ENCODE assay signal across 15 mouse cellular contexts in genomic region chr5:108708981-108709731, GRCm38 (mm10). TPM values are rescaled to one million over a fixed set of nuclear protein-coding genes. Genes with fewer than 3 reads are reported as not detected.
DNase-seq lines count a peak whose midpoint lies in the region; ATAC-seq and TF ChIP-seq lines count a peak whose summit lies in the region.
"Had no signal": no experiment of that assay in that cellular context is flagged by ENCODE, and none has a peak within 500 bp of the region (broad histone marks: within the 10 kb centered on the region; RNA-seq: fewer than 3 reads in every experiment).

No protein-coding gene starts in this region.

- ATAC-seq in midbrain, embryonic 11.5 days (ENCODE audit: low FRiP score), result 0 out of 2 replicates have a peak, but pooled peaks have one; percentile 8
- ATAC-seq in midbrain, embryonic 16.5 days, result no peak
- ATAC-seq in stomach, postnatal 0 days (ENCODE audit: low FRiP score, low TSS enrichment), result peak; percentile 14; the same call in 1 of the 2 replicates

- no peaks in the 10 kb centered on the region for H3K27me3 ChIP-seq in heart, embryonic 10.5 days (ENCODE audit: insufficient read depth, poor library complexity, severe bottlenecking)
- H3K27me3 ChIP-seq in midbrain, embryonic 11.5 days (ENCODE audit: control insufficient read depth, insufficient read depth, low read length), result no peaks in the 10 kb centered on the region
- H3K27me3 ChIP-seq in midbrain, embryonic 16.5 days (ENCODE audit: control insufficient read depth, insufficient read depth, low read depth, low read length), result no peaks in the 10 kb centered on the region
- H3K27me3 ChIP-seq in liver, adult 2 months (ENCODE audit: control insufficient read depth, insufficient read depth, low read length), result no peaks in the 10 kb centered on the region
- H3K27me3 ChIP-seq in stomach, postnatal 0 days (ENCODE audit: control insufficient read depth, insufficient read depth, low read length), result no peaks in the 10 kb centered on the region
- H3K27me3 ChIP-seq: hindbrain, embryonic 15.5 days; limb, embryonic 12.5 days had no signal

- no peaks in the 10 kb centered on the region for H3K9me3 ChIP-seq in heart, embryonic 10.5 days
- no peaks in the 10 kb centered on the region for H3K9me3 ChIP-seq in midbrain, embryonic 11.5 days (ENCODE audit: control insufficient read depth, low read length)
- no peaks in the 10 kb centered on the region for H3K9me3 ChIP-seq in midbrain, embryonic 16.5 days (replicated peaks; ENCODE audit: control insufficient read depth, low read length, poor library complexity, severe bottlenecking)
- H3K9me3 ChIP-seq in stomach, postnatal 0 days (ENCODE audit: control insufficient read depth, low read length), result no peaks in the 10 kb centered on the region
- H3K9me3 ChIP-seq: G1E; hindbrain, embryonic 15.5 days; limb, embryonic 12.5 days; megakaryocyte, embryonic 14.5 days had no signal

- peaks cover 42% of the 10 kb centered on the region for H3K36me3 ChIP-seq in heart, embryonic 10.5 days
- peaks cover 5% of the 10 kb centered on the region for H3K36me3 ChIP-seq in midbrain, embryonic 11.5 days (ENCODE audit: control insufficient read depth, insufficient read depth, low read length)
- H3K36me3 ChIP-seq in midbrain, embryonic 16.5 days (ENCODE audit: control insufficient read depth, insufficient read depth, low read length), result no peaks in the 10 kb centered on the region
- H3K36me3 ChIP-seq in liver, adult 2 months (ENCODE audit: control insufficient read depth, insufficient read depth, low read length), result peaks cover 4% of the 10 kb centered on the region; the same call in 1 of the 2 replicates
- peaks cover 8% of the 10 kb centered on the region; the same call in 1 of the 2 replicates for H3K36me3 ChIP-seq in stomach, postnatal 0 days (ENCODE audit: control insufficient read depth, insufficient read depth, low read length)
- H3K36me3 ChIP-seq: hindbrain, embryonic 15.5 days had no signal

- peak overlapping the region; percentile 32; the same call in 1 of the 2 replicates for H3K27ac ChIP-seq in heart, embryonic 10.5 days
- no peak overlapping the region for H3K27ac ChIP-seq in midbrain, embryonic 11.5 days (ENCODE audit: low read depth, low read length)
- H3K27ac ChIP-seq in midbrain, embryonic 16.5 days (ENCODE audit: low read length), result no peak overlapping the region
- peak overlapping the region; percentile 77 for H3K27ac ChIP-seq in liver, adult 2 months (replicated peaks; ENCODE audit: insufficient read depth, low read depth, low read length)
- no peak overlapping the region for H3K27ac ChIP-seq in stomach, postnatal 0 days (replicated peaks)
- H3K27ac ChIP-seq: heart, adult 2 months; hindbrain, embryonic 15.5 days; limb, embryonic 12.5 days had no signal

- no peaks in the 10 kb centered on the region for H3K79me2 ChIP-seq in liver, adult 2 months (ENCODE audit: control insufficient read depth, insufficient read depth, low read length)

- no peak for TF ChIP-seq CTCF in liver, adult 2 months (IDR thresholded peaks at IDR 0.05; ENCODE audit: low read depth, low read length)
- no peak for TF ChIP-seq CTCF in stomach, postnatal 0 days (IDR thresholded peaks at IDR 0.05; ENCODE audit: low read depth)

- no peak for TF ChIP-seq EP300 in stomach, postnatal 0 days (optimal IDR thresholded peaks at IDR 0.05)

- H3K4me1 ChIP-seq in heart, embryonic 10.5 days, result peaks cover 24% of the 10 kb centered on the region
- H3K4me1 ChIP-seq in midbrain, embryonic 11.5 days (ENCODE audit: control insufficient read depth, insufficient read depth, low read length), result no peaks in the 10 kb centered on the region
- no peaks in the 10 kb centered on the region for H3K4me1 ChIP-seq in midbrain, embryonic 16.5 days (ENCODE audit: control insufficient read depth, insufficient read depth, low read length)
- H3K4me1 ChIP-seq in liver, adult 2 months (ENCODE audit: control insufficient read depth, insufficient read depth, low read length), result peaks cover 15% of the 10 kb centered on the region
- no peaks in the 10 kb centered on the region for H3K4me1 ChIP-seq in stomach, postnatal 0 days (replicated peaks; ENCODE audit: control insufficient read depth, insufficient read depth)
- H3K4me1 ChIP-seq: hindbrain, embryonic 15.5 days; megakaryocyte, embryonic 14.5 days had no signal

- intact Hi-C loops in heart, postnatal 10 days (cut with DNase I), result no loop called here

- no peak overlapping the region for H3K4me2 ChIP-seq in midbrain, embryonic 11.5 days
- no peak overlapping the region for H3K4me2 ChIP-seq in midbrain, embryonic 16.5 days (ENCODE audit: low read length)
- no peak overlapping the region for H3K4me2 ChIP-seq in stomach, postnatal 0 days (replicated peaks; ENCODE audit: low read depth)
- H3K4me2 ChIP-seq: hindbrain, embryonic 15.5 days; limb, embryonic 12.5 days had no signal

- 36% methylated on average over 6 of the region's 6 CpGs for WGBS in heart, embryonic 10.5 days
- WGBS in midbrain, embryonic 11.5 days, result 54% methylated on average over 6 of the region's 6 CpGs
- WGBS in midbrain, embryonic 16.5 days, result 73% methylated on average over 6 of the region's 6 CpGs
- 53% methylated on average over 6 of the region's 6 CpGs for WGBS in liver, adult 2 months
- WGBS in stomach, postnatal 0 days, result 46% methylated on average over 6 of the region's 6 CpGs

- no peak overlapping the region for H3K4me3 ChIP-seq in heart, embryonic 10.5 days
- no peak overlapping the region for H3K4me3 ChIP-seq in midbrain, embryonic 11.5 days (ENCODE audit: low read depth, low read length)
- no peak overlapping the region for H3K4me3 ChIP-seq in midbrain, embryonic 16.5 days (ENCODE audit: low read depth, low read length)
- no peak overlapping the region for H3K4me3 ChIP-seq in liver, adult 2 months (ENCODE audit: insufficient read depth, low read depth, low read length)
- no peak overlapping the region for H3K4me3 ChIP-seq in stomach, postnatal 0 days (ENCODE audit: low read depth, low read length)
- H3K4me3 ChIP-seq: heart, adult 2 months; hindbrain, embryonic 15.5 days; limb, embryonic 12.5 days; megakaryocyte, embryonic 14.5 days had no signal

- no peak overlapping the region for H3K9ac ChIP-seq in midbrain, embryonic 11.5 days (ENCODE audit: low read length)
- H3K9ac ChIP-seq in midbrain, embryonic 16.5 days (ENCODE audit: low read depth, low read length), result no peak overlapping the region
- H3K9ac ChIP-seq in liver, adult 2 months (ENCODE audit: low read depth, low read length), result no peak overlapping the region
- no peak overlapping the region for H3K9ac ChIP-seq in stomach, postnatal 0 days (ENCODE audit: low read length)
- H3K9ac ChIP-seq: hindbrain, embryonic 15.5 days; limb, embryonic 12.5 days had no signal

- peak; percentile 90 for DNase-seq in heart, embryonic 10.5 days (ENCODE audit: low spot score)
- DNase-seq in heart, postnatal 10 days, result no peak
- no peak for DNase-seq in midbrain, embryonic 11.5 days (ENCODE audit: low spot score, missing footprints)
- DNase-seq in liver, adult 2 months (ENCODE audit: extremely low read depth, low read depth, low spot score), result no peak
- DNase-seq in stomach, postnatal 0 days (ENCODE audit: low spot score), result no peak
- DNase-seq in layer of hippocampus, adult 8-10 months (ENCODE audit: low spot score in 2 of 2), result no peak
- DNase-seq: cerebellum, adult 11 months; heart, adult 2 months; right cerebral cortex, adult 18-20 months; thymus, adult 18-20 months had no signal

- TF ChIP-seq POLR2A in liver, adult 2 months (IDR thresholded peaks at IDR 0.05; ENCODE audit: extremely low read depth, insufficient read depth, low read length), result no peak

RNA-seq across cellular contexts. Expression of gene Fgfrl1, which starts 17.0 kb away (rescaled TPM):
- polyA plus RNA-seq in heart, embryonic 10.5 days (2016; fragmentation: Nextera tagmentation; extraction: Ambion mirVana), result 29.0 and 31.3 TPM in 2 replicates
- total RNA-seq in heart, postnatal 10 days (2021), result 10 to 100 TPM; 18.0 to 24.2 TPM
- 11.9 and 15.0 TPM in 2 replicates for polyA plus RNA-seq in midbrain, embryonic 11.5 days (2014; fragmentation: Nextera tagmentation; extraction: Ambion mirVana)
- polyA plus RNA-seq in midbrain, embryonic 16.5 days (2015; fragmentation: Nextera tagmentation; extraction: Ambion mirVana), result 3.3 and 3.5 TPM in 2 replicates
- 20.2 and 22.7 TPM in 2 replicates for total RNA-seq in liver, adult 2 months (2014; rRNA removed)
- polyA plus RNA-seq in liver, adult 2 months (2012; rRNA removed), result 42.3 and 49.9 TPM in 2 replicates
- 21.2 and 22.2 TPM in 2 replicates for polyA plus RNA-seq in stomach, postnatal 0 days (2015; fragmentation: Nextera tagmentation; extraction: Ambion mirVana)
- total RNA-seq in layer of hippocampus, adult 8-10 months (2022), result 10 to 100 TPM; 21.5 to 37.6 (median 27.6) TPM

RNA-seq across cellular contexts. Expression of gene Slc26a1, which starts 33.8 kb away (rescaled TPM):
- 0.58 and 0.85 TPM in 2 replicates for polyA plus RNA-seq in heart, embryonic 10.5 days (2016; fragmentation: Nextera tagmentation; extraction: Ambion mirVana)
- total RNA-seq in heart, postnatal 10 days (2021), result under 1 TPM in 1 of 2 experiments, not detected in 1; 0.17 TPM
- 0.69 and 0.81 TPM in 2 replicates for polyA plus RNA-seq in midbrain, embryonic 11.5 days (2014; fragmentation: Nextera tagmentation; extraction: Ambion mirVana)
- 4.3 and 4.4 TPM in 2 replicates for polyA plus RNA-seq in midbrain, embryonic 16.5 days (2015; fragmentation: Nextera tagmentation; extraction: Ambion mirVana)
- total RNA-seq in liver, adult 2 months (2014; rRNA removed), result 121 and 190 TPM in 2 replicates
- 261 and 264 TPM in 2 replicates for polyA plus RNA-seq in liver, adult 2 months (2012; rRNA removed)
- 0.17 and 0.22 TPM in 2 replicates for polyA plus RNA-seq in stomach, postnatal 0 days (2015; fragmentation: Nextera tagmentation; extraction: Ambion mirVana)
- total RNA-seq in layer of hippocampus, adult 8-10 months (2022), result 1 to 10 TPM; 1.0 to 1.8 (median 1.5) TPM
- total RNA-seq: heart, adult 2 months had no signal

RNA-seq across cellular contexts. Expression of gene Dgkq, which starts 39.7 kb away (rescaled TPM):
- polyA plus RNA-seq in heart, embryonic 10.5 days (2016; fragmentation: Nextera tagmentation; extraction: Ambion mirVana), result 7.9 and 8.5 TPM in 2 replicates
- 10 to 100 TPM; 12.8 to 13.4 TPM for total RNA-seq in heart, postnatal 10 days (2021)
- polyA plus RNA-seq in midbrain, embryonic 11.5 days (2014; fragmentation: Nextera tagmentation; extraction: Ambion mirVana), result 8.6 TPM in 2 replicates
- 33.0 and 36.9 TPM in 2 replicates for polyA plus RNA-seq in midbrain, embryonic 16.5 days (2015; fragmentation: Nextera tagmentation; extraction: Ambion mirVana)
- total RNA-seq in liver, adult 2 months (2014; rRNA removed), result 14.0 and 16.3 TPM in 2 replicates
- polyA plus RNA-seq in liver, adult 2 months (2012; rRNA removed), result 19.5 and 28.2 TPM in 2 replicates
- 4.6 and 4.9 TPM in 2 replicates for polyA plus RNA-seq in stomach, postnatal 0 days (2015; fragmentation: Nextera tagmentation; extraction: Ambion mirVana)
- total RNA-seq in layer of hippocampus, adult 8-10 months (2022), result 10 to 100 TPM; 52.6 to 61.4 (median 58.7) TPM

RNA-seq across cellular contexts. Expression of gene Idua, which starts 49.0 kb away (rescaled TPM):
- 15.1 and 16.3 TPM in 2 replicates for polyA plus RNA-seq in heart, embryonic 10.5 days (2016; fragmentation: Nextera tagmentation; extraction: Ambion mirVana)
- 10 to 100 TPM; 13.2 to 14.6 TPM for total RNA-seq in heart, postnatal 10 days (2021)
- 9.2 TPM in 2 replicates for polyA plus RNA-seq in midbrain, embryonic 11.5 days (2014; fragmentation: Nextera tagmentation; extraction: Ambion mirVana)
- polyA plus RNA-seq in midbrain, embryonic 16.5 days (2015; fragmentation: Nextera tagmentation; extraction: Ambion mirVana), result 13.1 and 14.4 TPM in 2 replicates
- 2.1 and 2.6 TPM in 2 replicates for total RNA-seq in liver, adult 2 months (2014; rRNA removed)
- 4.3 and 7.3 TPM in 2 replicates for polyA plus RNA-seq in liver, adult 2 months (2012; rRNA removed)
- polyA plus RNA-seq in stomach, postnatal 0 days (2015; fragmentation: Nextera tagmentation; extraction: Ambion mirVana), result 5.3 and 5.9 TPM in 2 replicates
- 10 to 100 TPM; 17.4 to 27.3 (median 22.4) TPM for total RNA-seq in layer of hippocampus, adult 8-10 months (2022)

Comparison
In these comparisons a context has a peak if more than half of its experiments do, and no peak if none do; other contexts are left out.
1. H3K27ac ChIP-seq: peak in heart, embryonic 10.5 days (single experiment) and liver, adult 2 months (single experiment); none in midbrain, embryonic 11.5 days (single experiment), midbrain, embryonic 16.5 days (single experiment) and stomach, postnatal 0 days (single experiment).
2. RNA of gene Slc26a1, which starts 33.8 kb away (polyA plus RNA-seq): 261 to 264 TPM in liver, adult 2 months; 4.3 to 4.4 TPM in midbrain, embryonic 16.5 days, 0.69 to 0.81 TPM in midbrain, embryonic 11.5 days, 0.58 to 0.85 TPM in heart, embryonic 10.5 days and 0.17 to 0.22 TPM in stomach, postnatal 0 days; every median in the first group is over 10 times any median in the second.